Mouse (Mus musculus) liver, postnatal 0 days (tissue): ENCODE measurements around the gene Trappc11. TPM values are rescaled to one million over a fixed set of nuclear protein-coding genes. Genes with fewer than 3 reads are reported as not detected.

Experiments
- ATAC-seq: fragments of 200-750 bp; cut with Nextera tagmentation; 2 replicates; pipeline ENCODE4 v1.8.0; 2017; ENCODE audit warnings: mild to moderate bottlenecking, moderate library complexity
- DNase-seq: peaks from one replicate; pipeline ENCODE4 v3.0.0-alpha.2; 2016
- H3K27ac ChIP-seq: fragments of 300-500 bp; sonication (generic); 2 replicates; pipeline ENCODE4 v1.5.1; 2014; ENCODE audit warnings: antibody characterized with exemption, moderate library complexity, mild to moderate bottlenecking, low read depth
- H3K27me3 ChIP-seq: fragments of 300-500 bp; sonication (generic); 2 replicates; pipeline ENCODE4 v1.6.1; 2014; ENCODE audit warnings: low read length, control low read depth, mixed read lengths; ENCODE audit not compliant: insufficient read depth
- H3K36me3 ChIP-seq: fragments of 300-500 bp; sonication (generic); replicated peaks from 2 replicates; pipeline ENCODE4 v1.6.1; 2014; ENCODE audit warnings: mild to moderate bottlenecking, control low read depth, low read length, moderate library complexity, mixed read lengths; ENCODE audit not compliant: insufficient read depth
- H3K4me1 ChIP-seq: fragments of 300-500 bp; sonication (generic); 2 replicates; pipeline ENCODE4 v1.6.1; 2014; ENCODE audit warnings: antibody characterized with exemption, mild to moderate bottlenecking, control low read depth; ENCODE audit not compliant: insufficient read depth
- H3K4me2 ChIP-seq: fragments of 300-500 bp; sonication (generic); 2 replicates; pipeline ENCODE4 v1.6.1; 2014; ENCODE audit warnings: low read depth, mild to moderate bottlenecking, low read length, moderate library complexity, mixed read lengths
- H3K4me3 ChIP-seq: fragments of 300-500 bp; sonication (generic); 2 replicates; pipeline ENCODE4 v1.5.1; 2014; ENCODE audit warnings: low read depth, low read length
- H3K9ac ChIP-seq: fragments of 300-500 bp; sonication (generic); replicated peaks from 2 replicates; pipeline ENCODE4 v1.6.1; 2014; ENCODE audit warnings: mild to moderate bottlenecking, moderate library complexity
- H3K9me3 ChIP-seq: fragments of 300-500 bp; sonication (generic); 2 replicates; pipeline ENCODE4 v1.6.1; 2016; ENCODE audit warnings: mild to moderate bottlenecking, control low read depth, low read length, mixed read lengths
- CTCF ChIP-seq: sonication (generic); IDR thresholded peaks from 2 replicates; pipeline ENCODE4 v1.5.1; 2016; ENCODE audit warnings: antibody characterized with exemption, low read depth
- EP300 ChIP-seq: IDR thresholded peaks from 2 replicates; pipeline ENCODE4 v1.6.1; 2016; ENCODE audit warnings: antibody characterized with exemption, low read depth, mild to moderate bottlenecking
- WGBS: fragments of 180-500 bp; shearing (Covaris S2); extraction: QIAGEN DNeasy Blood & Tissue Kit; methylation state at CpG from one replicate; pipeline ENCODE4 v1.1.7; 2014; ENCODE audit not compliant: insufficient replicate concordance; 5-methylcytosine and 5-hydroxymethylcytosine counted together
- polyA plus RNA-seq: library from polyadenylated mRNA; unstranded; fragments of >200 nt; fragmentation: Nextera tagmentation; extraction: Ambion mirVana; gene quantifications from 2 replicates; pipeline ENCODE4 v1.2.1, GENCODE M21; 2015

Trappc11 gene
- polyA plus RNA-seq, 1 experiment from 2014 or later, result 10.2 TPM

DNA sequence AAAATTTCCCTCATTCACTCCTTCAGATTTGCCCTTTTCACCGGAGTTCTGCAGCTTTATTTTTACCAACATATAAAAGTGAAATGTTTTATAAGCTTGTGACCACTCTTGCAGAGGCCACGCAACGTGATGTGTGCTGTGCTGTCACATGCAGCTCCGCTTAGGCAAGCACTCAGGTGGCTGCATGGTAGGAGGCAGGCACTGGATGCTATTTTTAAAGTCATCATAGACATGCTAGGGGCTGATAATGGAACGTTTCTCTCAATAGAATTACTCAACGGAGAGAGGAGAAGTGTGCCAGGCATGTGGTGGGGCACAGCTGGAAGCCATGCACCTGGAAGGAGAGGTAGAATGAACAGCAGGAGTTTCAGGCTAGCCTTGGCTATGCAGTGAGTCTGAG, 37.8 kb downstream of the Trappc11 start:
- Histone ChIP-seq H3K27ac (no peak overlapping the region), H3K4me3 (no peak overlapping the region), H3K9me3 (no peaks in the 10 kb centered on the region), H3K36me3 (peaks cover 63% of the 10 kb centered on the region), H3K27me3 (no peaks in the 10 kb centered on the region), H3K4me1 (no peaks in the 10 kb centered on the region), H3K9ac (no peak overlapping the region), H3K4me2 (no peak overlapping the region)
- WGBS, result 61% methylated on average over 6 of the region's 6 CpGs
- ATAC-seq (no peak), DNase-seq (no peak)
- TF ChIP-seq CTCF (no peak), EP300 (no peak)

DNA sequence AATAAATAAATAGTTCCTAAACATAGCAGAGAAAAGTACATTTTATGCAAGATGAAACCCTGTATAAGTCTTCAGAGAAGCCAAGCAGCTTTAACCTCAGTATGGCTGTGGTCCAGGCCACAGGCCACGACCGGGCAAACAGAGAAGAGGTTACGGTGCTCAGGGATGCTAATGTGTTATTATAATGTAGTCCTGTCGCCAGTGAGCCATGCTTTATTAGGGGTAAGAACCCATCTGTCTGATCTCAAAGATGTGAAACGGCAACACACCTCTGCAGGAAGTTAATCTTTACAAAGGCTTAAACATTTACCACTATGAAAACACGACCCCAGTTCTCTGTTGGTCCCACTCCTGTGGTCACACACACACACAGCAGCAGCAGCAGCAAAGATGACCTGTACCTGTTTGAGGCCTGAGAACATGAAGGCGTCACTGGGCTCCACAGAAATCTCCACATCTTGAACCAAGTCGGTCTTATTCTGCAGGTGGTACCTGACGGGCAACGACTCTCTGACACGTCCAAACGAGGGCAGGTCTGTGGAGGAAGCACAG, 38.6 kb downstream of the Trappc11 start:
- Histone ChIP-seq H3K4me2 (no peak overlapping the region), H3K36me3 (peaks cover 61% of the 10 kb centered on the region), H3K4me1 (no peaks in the 10 kb centered on the region), H3K27ac (0 out of 2 replicates have a peak overlapping the region, but pooled peaks have one; percentile 32), H3K27me3 (no peaks in the 10 kb centered on the region), H3K9ac (no peak overlapping the region), H3K9me3 (no peaks in the 10 kb centered on the region), H3K4me3 (no peak overlapping the region)
- WGBS, result 63% methylated on average over 12 of the region's 12 CpGs
- DNase-seq (peak; percentile 21), ATAC-seq (peak; percentile 62)
- no peak for TF ChIP-seq CTCF
- TF ChIP-seq EP300, result no peak

DNA sequence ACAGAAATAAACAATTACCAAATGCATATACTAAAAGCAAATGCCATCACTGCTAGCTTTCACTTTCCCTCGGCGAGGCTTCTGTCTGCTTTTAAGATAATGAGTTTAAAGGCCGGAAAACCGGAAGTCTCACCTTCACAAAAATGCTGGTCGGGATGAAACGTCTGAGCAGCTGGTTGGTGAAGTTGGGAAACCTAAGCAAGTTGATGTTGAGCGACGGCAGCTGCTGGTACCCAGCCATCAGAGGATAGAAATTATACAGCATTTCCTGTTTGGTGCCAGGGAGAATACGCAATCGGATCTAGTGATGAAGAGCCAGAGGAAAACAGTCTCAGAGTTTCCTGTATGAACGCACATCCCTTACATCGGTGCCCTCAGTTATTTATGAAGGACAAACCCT, 40.2 kb downstream of the Trappc11 start:
- TF ChIP-seq EP300, result no peak
- no peak for TF ChIP-seq CTCF
- H3K4me1 ChIP-seq, result no peaks in the 10 kb centered on the region
- H3K9me3 ChIP-seq, result no peaks in the 10 kb centered on the region
- no peaks in the 10 kb centered on the region for H3K27me3 ChIP-seq
- no peak overlapping the region for H3K4me2 ChIP-seq
- ATAC-seq (no peak), DNase-seq (no peak)
- peaks cover 51% of the 10 kb centered on the region for H3K36me3 ChIP-seq
- WGBS, result 86% methylated on average over 12 of the region's 12 CpGs
- no peak overlapping the region for H3K9ac ChIP-seq
- H3K4me3 ChIP-seq, result no peak overlapping the region
- H3K27ac ChIP-seq, result no peak overlapping the region

DNA sequence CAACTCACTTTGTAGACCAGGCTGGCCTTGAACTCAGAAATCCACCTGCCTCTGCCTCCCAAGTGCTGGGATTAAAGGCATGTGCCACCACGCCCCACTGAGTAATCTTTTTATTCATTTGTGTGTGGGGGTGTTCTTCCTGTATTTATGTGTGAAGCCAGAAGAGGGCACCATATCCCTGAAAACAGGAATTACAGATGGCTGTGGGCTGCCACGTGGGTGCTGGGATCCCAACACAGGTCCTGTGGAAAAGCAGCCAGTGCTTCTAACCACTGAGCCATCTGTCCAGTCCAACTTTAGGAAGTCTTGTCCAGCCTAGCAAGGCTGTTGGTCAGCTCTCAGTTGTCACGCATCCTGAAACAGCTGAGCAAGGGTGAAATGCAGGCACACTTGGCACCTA, 46.0 kb downstream of the Trappc11 start:
- TF ChIP-seq CTCF, result peak; percentile 7; the same call in 1 of the 2 replicates
- TF ChIP-seq EP300, result no peak
- 88% methylated on average over 3 of the region's 3 CpGs for WGBS
- Histone ChIP-seq H3K36me3 (peaks cover 16% of the 10 kb centered on the region; the same call in 1 of the 2 replicates), H3K4me2 (no peak overlapping the region), H3K27ac (no peak overlapping the region), H3K9ac (no peak overlapping the region), H3K9me3 (peaks cover 3% of the 10 kb centered on the region; the same call in 1 of the 2 replicates), H3K27me3 (no peaks in the 10 kb centered on the region), H3K4me3 (no peak overlapping the region), H3K4me1 (no peaks in the 10 kb centered on the region)
- DNase-seq, result no peak
- no peak for ATAC-seq

DNA sequence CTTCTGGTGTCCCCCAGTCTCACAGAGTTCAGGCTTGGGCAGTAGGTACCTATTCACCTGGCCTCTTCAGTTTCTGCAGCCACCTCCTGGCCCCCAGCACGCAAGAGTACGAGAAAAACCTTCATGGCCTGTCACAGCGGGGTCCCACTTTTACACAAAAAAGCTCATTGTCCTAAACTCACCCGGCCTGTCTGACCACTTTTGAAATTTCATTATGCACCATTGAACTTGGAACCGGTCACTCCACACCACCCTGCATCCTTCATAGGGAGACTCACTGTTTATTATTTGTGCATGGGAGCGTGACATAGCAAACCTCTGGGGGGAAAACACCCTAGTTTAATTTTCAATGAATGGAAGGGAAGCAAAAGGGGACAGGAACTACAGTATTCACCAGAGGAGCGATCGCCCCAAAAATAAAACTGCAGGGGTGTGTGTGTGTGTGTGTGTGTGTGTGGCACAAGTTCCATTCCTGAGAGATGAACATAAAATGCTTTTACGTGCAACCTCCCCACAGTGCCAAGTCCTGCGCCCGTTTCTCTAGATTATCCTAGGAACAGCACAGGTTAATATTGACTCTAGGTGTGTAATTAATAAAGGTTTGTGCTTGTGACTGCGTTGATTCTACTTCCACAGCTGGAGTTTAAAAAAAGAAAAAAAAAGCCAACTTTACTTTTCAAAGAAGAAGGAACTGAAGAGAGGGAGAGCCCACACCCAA, 50.8 kb downstream of the Trappc11 start:
- Histone ChIP-seq H3K4me2 (no peak overlapping the region), H3K4me3 (no peak overlapping the region), H3K9me3 (peaks cover 6% of the 10 kb centered on the region; the same call in 1 of the 2 replicates), H3K36me3 (0 out of 2 replicates have a peak, but pooled peaks cover 2% of the 10 kb centered on the region), H3K27me3 (no peaks in the 10 kb centered on the region), H3K4me1 (no peaks in the 10 kb centered on the region), H3K27ac (no peak overlapping the region), H3K9ac (no peak overlapping the region)
- TF ChIP-seq CTCF, result no peak
- DNase-seq (no peak), ATAC-seq (no peak)
- 73% methylated on average over 12 of the region's 12 CpGs for WGBS

DNA sequence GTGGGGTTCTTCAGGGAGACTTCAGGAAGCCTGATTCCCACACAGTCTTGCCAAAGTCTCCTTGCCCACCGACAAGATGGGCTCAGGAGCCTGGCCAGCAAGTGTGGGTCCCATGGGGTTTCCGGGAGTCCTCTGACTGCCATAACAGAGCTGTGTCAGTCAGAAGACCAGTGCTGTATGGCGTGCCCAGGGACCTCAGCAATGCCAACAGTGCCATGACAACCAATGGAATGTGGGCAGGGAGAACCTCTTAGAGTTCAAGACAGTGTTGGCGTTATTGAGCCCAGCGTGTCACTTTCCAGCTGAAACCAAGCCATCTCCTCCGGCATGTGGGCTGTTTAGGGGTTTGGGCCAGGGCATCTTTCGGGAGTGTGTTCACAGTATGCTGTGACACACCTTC, 53.2 kb downstream of the Trappc11 start:
- 0 out of 2 replicates have a peak, but pooled peaks cover 4% of the 10 kb centered on the region for H3K9me3 ChIP-seq

More for the DNA sequence above, 53.2 kb downstream of the Trappc11 start:
- H3K36me3 ChIP-seq, result no peaks in the 10 kb centered on the region
- H3K27ac ChIP-seq, result no peak overlapping the region
- no peak for DNase-seq
- TF ChIP-seq EP300 (no peak), CTCF (no peak)
- no peak overlapping the region for H3K4me2 ChIP-seq
- no peak for ATAC-seq
- no peak overlapping the region for H3K4me3 ChIP-seq
- H3K4me1 ChIP-seq, result no peaks in the 10 kb centered on the region
- WGBS, result 88% methylated on average over 7 of the region's 7 CpGs
- no peak overlapping the region for H3K9ac ChIP-seq
- H3K27me3 ChIP-seq, result no peaks in the 10 kb centered on the region
